In genomic region chr7:127896384-127896783, GRCm38 (mm10) we compare ENCODE assay signal across 9 mouse cellular contexts. TPM values are rescaled to one million over a fixed set of nuclear protein-coding genes. Genes with fewer than 3 reads are reported as not detected.
A peak's percentile ranks its signal among the peaks of the same experiment; 100 is the strongest.
DNase-seq lines count a peak whose midpoint lies in the region; ATAC-seq and TF ChIP-seq lines count a peak whose summit lies in the region.
"Had no signal": no experiment of that assay in that cellular context is flagged by ENCODE, and none has a peak within 500 bp of the region (broad histone marks: within the 10 kb centered on the region; RNA-seq: fewer than 3 reads in every experiment).

No protein-coding gene starts in this region.

- H3K4me2 ChIP-seq in liver, embryonic 16.5 days (ENCODE audit: low read depth, low read length) = 0 out of 2 replicates have a peak overlapping the region, but pooled peaks have one; percentile 92

- intact Hi-C loops in left cerebral cortex, postnatal 36 days (cut with DNase I) = no loop called here
- intact Hi-C loops in heart, postnatal 14 days (cut with DNase I) = no loop called here

- DNase-seq in left cerebral cortex, adult 18-20 months (ENCODE audit: low spot score in 2 of 2) = peak; percentile 48 to 64
- DNase-seq in left cerebral cortex, postnatal 36 days (ENCODE audit: low spot score in 2 of 2) = no peak
- DNase-seq in NIH3T3 (ENCODE audit: low read depth) = peak; percentile 70
- peak; percentile 74 to 76 for DNase-seq in cerebellum, adult 18-20 months
- peak; percentile 65 to 79 for DNase-seq in heart, postnatal 14 days
- DNase-seq in frontal cortex, postnatal 25 days (ENCODE audit: low spot score in 2 of 2) = no peak

- no peaks in the 10 kb centered on the region for H3K9me3 ChIP-seq in liver, embryonic 16.5 days (replicated peaks; ENCODE audit: control insufficient read depth, low read length)
- H3K9me3 ChIP-seq: megakaryocyte, embryonic 14.5 days had no signal

- peak; percentile 70; the same call in 1 of the 2 replicates for TF ChIP-seq CTCF in small intestine, adult 2 months (IDR thresholded peaks at IDR 0.05; ENCODE audit: extremely low read depth, insufficient read length, insufficient replicate concordance, low read depth, low read length)

- H3K4me1 ChIP-seq in liver, embryonic 16.5 days (ENCODE audit: control insufficient read depth, low read depth, low read length) = peaks cover 49% of the 10 kb centered on the region
- H3K4me1 ChIP-seq in small intestine, adult 2 months (ENCODE audit: control insufficient read depth, insufficient read depth, insufficient read length, low read length) = peaks cover 14% of the 10 kb centered on the region

- H3K9ac ChIP-seq in liver, embryonic 16.5 days (ENCODE audit: low read depth, low read length) = no peak overlapping the region

- no peak for TF ChIP-seq POLR2A in small intestine, adult 2 months (IDR thresholded peaks at IDR 0.05; ENCODE audit: low read depth, low read length)

- 50% methylated on average over 13 of the region's 13 CpGs for WGBS in liver, embryonic 16.5 days (ENCODE audit: insufficient replicate concordance)
- 55% methylated on average over 13 of the region's 13 CpGs for WGBS in small intestine, adult 2 months

- no peaks in the 10 kb centered on the region for H3K36me3 ChIP-seq in liver, embryonic 16.5 days (ENCODE audit: control insufficient read depth, insufficient read depth)
- H3K36me3 ChIP-seq in small intestine, adult 2 months (ENCODE audit: control insufficient read depth, insufficient read depth, low read length) = peaks cover 4% of the 10 kb centered on the region; the same call in 1 of the 2 replicates

- no peak overlapping the region for H3K4me3 ChIP-seq in liver, embryonic 16.5 days (ENCODE audit: low read depth, low read length)
- no peak overlapping the region for H3K4me3 ChIP-seq in small intestine, adult 2 months (ENCODE audit: low read depth, low read length)

- ATAC-seq in liver, embryonic 16.5 days (ENCODE audit: low read depth) = no peak

- no peaks in the 10 kb centered on the region for H3K27me3 ChIP-seq in liver, embryonic 16.5 days (ENCODE audit: control insufficient read depth, insufficient read depth, low read depth, low read length)
- H3K27me3 ChIP-seq in small intestine, adult 2 months (ENCODE audit: control insufficient read depth, insufficient read depth, low read length) = no peaks in the 10 kb centered on the region
- H3K27me3 ChIP-seq: megakaryocyte, embryonic 14.5 days had no signal

- peak overlapping the region; percentile 19; the same call in 1 of the 2 replicates for H3K27ac ChIP-seq in liver, embryonic 16.5 days (ENCODE audit: low read length)
- no peak overlapping the region for H3K27ac ChIP-seq in small intestine, adult 2 months (ENCODE audit: insufficient read depth, low read depth, low read length)

RNA-seq across cellular contexts. Expression of gene Vkorc1, which starts 1.0 kb away (rescaled TPM):
- total RNA-seq in left cerebral cortex, adult 18-20 months (2021) = 10 to 100 TPM; 21.3 to 24.0 TPM
- 10 to 100 TPM; 22.2 to 24.5 TPM for total RNA-seq in left cerebral cortex, postnatal 36 days (2021)
- 10 to 100 TPM; 25.6 to 28.1 TPM for total RNA-seq in heart, postnatal 14 days (2021)
- 140 and 149 TPM in 2 replicates for polyA plus RNA-seq in liver, embryonic 16.5 days (2015; fragmentation: Nextera tagmentation; extraction: Ambion mirVana)
- 94.3 and 97.7 TPM in 2 replicates for polyA plus RNA-seq in small intestine, adult 2 months (2012; rRNA removed)

RNA-seq across cellular contexts. Expression of gene Gm21974, which starts 1.1 kb away (rescaled TPM):
- total RNA-seq in left cerebral cortex, adult 18-20 months (2021) = not detected
- total RNA-seq in left cerebral cortex, postnatal 36 days (2021) = not detected
- total RNA-seq in heart, postnatal 14 days (2021) = not detected
- not detected in 2 replicates for polyA plus RNA-seq in liver, embryonic 16.5 days (2015; fragmentation: Nextera tagmentation; extraction: Ambion mirVana)
- polyA plus RNA-seq in small intestine, adult 2 months (2012; rRNA removed) = not detected in 2 replicates

RNA-seq across cellular contexts. Expression of gene Prss53, which starts 5.6 kb away (rescaled TPM):
- 1 to 10 TPM; 2.2 to 2.7 TPM for total RNA-seq in left cerebral cortex, adult 18-20 months (2021)
- 1 to 10 TPM in 1 of 2 experiments, under 1 TPM in 1; 0.76 to 2.2 TPM for total RNA-seq in left cerebral cortex, postnatal 36 days (2021)
- total RNA-seq in heart, postnatal 14 days (2021) = under 1 TPM; 0.59 to 0.88 TPM
- 0.28 and 0.41 TPM in 2 replicates for polyA plus RNA-seq in liver, embryonic 16.5 days (2015; fragmentation: Nextera tagmentation; extraction: Ambion mirVana)
- 1.6 and 2.1 TPM in 2 replicates for polyA plus RNA-seq in small intestine, adult 2 months (2012; rRNA removed)

RNA-seq across cellular contexts. Expression of gene Bckdk, which starts 7.5 kb away (rescaled TPM):
- total RNA-seq in left cerebral cortex, adult 18-20 months (2021) = 10 to 100 TPM; 34.3 to 39.3 TPM
- total RNA-seq in left cerebral cortex, postnatal 36 days (2021) = 10 to 100 TPM; 36.4 to 46.4 TPM
- total RNA-seq in heart, postnatal 14 days (2021) = 10 to 100 TPM; 85.7 to 86.8 TPM
- 45.9 and 51.1 TPM in 2 replicates for polyA plus RNA-seq in liver, embryonic 16.5 days (2015; fragmentation: Nextera tagmentation; extraction: Ambion mirVana)
- polyA plus RNA-seq in small intestine, adult 2 months (2012; rRNA removed) = 54.4 and 68.3 TPM in 2 replicates

RNA-seq across cellular contexts. Expression of gene Kat8, which starts 15.9 kb away (rescaled TPM):
- 10 to 100 TPM; 29.7 to 33.3 TPM for total RNA-seq in left cerebral cortex, adult 18-20 months (2021)
- total RNA-seq in left cerebral cortex, postnatal 36 days (2021) = 10 to 100 TPM; 27.6 to 34.8 TPM
- 10 to 100 TPM; 13.5 TPM for total RNA-seq in heart, postnatal 14 days (2021)
- polyA plus RNA-seq in liver, embryonic 16.5 days (2015; fragmentation: Nextera tagmentation; extraction: Ambion mirVana) = 12.9 and 13.3 TPM in 2 replicates
- 5.2 and 8.3 TPM in 2 replicates for polyA plus RNA-seq in small intestine, adult 2 months (2012; rRNA removed)

Comparison
In these comparisons a context has a peak if more than half of its experiments do, and no peak if none do; other contexts are left out.
1. DNase-seq: peak in left cerebral cortex, adult 18-20 months (2 of 2), NIH3T3 (single experiment), cerebellum, adult 18-20 months (2 of 2) and heart, postnatal 14 days (2 of 2); none in left cerebral cortex, postnatal 36 days (0 of 2) and frontal cortex, postnatal 25 days (0 of 2).